Mouse (Mus musculus) NIH3T3 (cell line): ENCODE data around the gene Pcp4l1.
A peak's percentile ranks its signal among the peaks of the same experiment; 100 is the strongest.
"Not testable (repeated sequence)": the region's sequence is repeated elsewhere in the genome, so short reads cannot be mapped to it uniquely, and the experiment has no call there.

Experiments
- DNase-seq: peaks from one replicate; pipeline ENCODE4 v3.0.0-alpha.2; 2012; ENCODE audit warnings: low read depth

Pcp4l1 gene

GRCm38 (mm10) chr1:171195887-171196397 lies at the start of gene Pcp4l1:
Gene Pcp4l1 (minus strand): TSS chr1:171196268.
- no peak for DNase-seq

- peak; percentile 41 for DNase-seq
These were observed 49.3 kb upstream of the Pcp4l1 start for GRCm38 (mm10) chr1:171245353-171245752.

- not testable (repeated sequence) for DNase-seq
These were observed 45.9 kb upstream of the Pcp4l1 start for GRCm38 (mm10) chr1:171241952-171242351.

GRCm38 (mm10) chr1:171240911-171241310 lies 44.8 kb upstream of the Pcp4l1 start:
- DNase-seq, result no peak

GRCm38 (mm10) chr1:171239992-171240744 lies 44.1 kb upstream of the Pcp4l1 start:
- DNase-seq, result no peak

- DNase-seq, result peak; percentile 76
These were observed 42.4 kb upstream of the Pcp4l1 start for GRCm38 (mm10) chr1:171238463-171238862.

GRCm38 (mm10) chr1:171237438-171237837 lies 41.4 kb upstream of the Pcp4l1 start:
- DNase-seq, result no peak

- no peak for DNase-seq
These were observed 39.7 kb upstream of the Pcp4l1 start for GRCm38 (mm10) chr1:171235791-171236190.

GRCm38 (mm10) chr1:171234538-171234937 lies 38.5 kb upstream of the Pcp4l1 start:
- DNase-seq, result no peak

- no peak for DNase-seq
These were observed 38.1 kb upstream of the Pcp4l1 start, which contains the start of gene Fcer1g for GRCm38 (mm10) chr1:171234126-171234525. Gene Fcer1g (minus strand): TSS chr1:171234365.

- peak; percentile 69 for DNase-seq
These were observed 37.0 kb upstream of the Pcp4l1 start for GRCm38 (mm10) chr1:171232800-171233730.

GRCm38 (mm10) chr1:171232348-171232747 lies 36.3 kb upstream of the Pcp4l1 start:
- DNase-seq, result no peak

- DNase-seq, result no peak
These were observed 35.8 kb upstream of the Pcp4l1 start for GRCm38 (mm10) chr1:171231844-171232243.

GRCm38 (mm10) chr1:171230215-171230614 lies 34.1 kb upstream of the Pcp4l1 start:
- no peak for DNase-seq

- DNase-seq, result no peak
These were observed 33.7 kb upstream of the Pcp4l1 start for GRCm38 (mm10) chr1:171229750-171230149.

- DNase-seq, result no peak
These were observed 31.8 kb upstream of the Pcp4l1 start for GRCm38 (mm10) chr1:171227879-171228278.

- no peak for DNase-seq
These were observed 30.7 kb upstream of the Pcp4l1 start for GRCm38 (mm10) chr1:171226780-171227179.

GRCm38 (mm10) chr1:171224857-171225256 lies 28.8 kb upstream of the Pcp4l1 start, which contains the start of gene Apoa2:
Gene Apoa2 (plus strand): TSS chr1:171225054.
- DNase-seq, result no peak

GRCm38 (mm10) chr1:171223796-171224195 lies 27.7 kb upstream of the Pcp4l1 start:
- DNase-seq, result no peak

GRCm38 (mm10) chr1:171223168-171223567 lies 27.1 kb upstream of the Pcp4l1 start:
- no peak for DNase-seq

GRCm38 (mm10) chr1:171222238-171223155 lies 26.4 kb upstream of the Pcp4l1 start, which contains the start of gene Tomm40l:
Gene Tomm40l (minus strand): TSS chr1:171222514.
- peak; percentile 97 for DNase-seq
